Mouse (Mus musculus): ENCODE measurements around the gene Dcun1d2. TPM values are rescaled to one million over a fixed set of nuclear protein-coding genes. Genes with fewer than 3 reads are reported as not detected.

The Dcun1d2 gene
- polyA plus RNA-seq, 1 experiment from 2014 or later, result 21.5 TPM

DNA sequence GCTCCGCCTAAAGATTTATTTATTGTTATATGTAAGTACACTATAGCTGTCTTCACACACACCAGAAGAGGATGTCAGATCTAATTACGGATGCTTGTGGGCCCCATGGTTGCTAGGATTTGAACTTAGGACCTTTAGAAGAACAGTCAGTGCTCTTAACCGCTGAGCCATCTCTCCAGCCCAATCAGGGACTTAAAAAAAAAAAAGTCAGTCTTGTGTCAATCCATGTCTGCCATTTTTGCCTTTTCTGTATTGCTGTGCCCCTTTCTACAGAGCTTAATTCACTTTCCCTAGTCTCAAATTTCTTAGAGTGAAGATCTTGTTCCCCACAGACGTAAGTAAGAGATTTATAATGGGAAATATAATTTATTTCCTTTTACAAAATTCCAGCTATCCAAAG is 69.5 kb downstream of the Dcun1d2 start:
- no peak overlapping the region for H3K9ac ChIP-seq (ENCODE audit: low read length)
- H3K27me3 ChIP-seq (ENCODE audit: control insufficient read depth, insufficient read depth, low read length), result no peaks in the 10 kb centered on the region
- no peaks in the 10 kb centered on the region for H3K36me3 ChIP-seq (ENCODE audit: control insufficient read depth, insufficient read depth, low read length)
- 74% methylated on average over 4 of the region's 4 CpGs for WGBS
- H3K27ac ChIP-seq (ENCODE audit: low read length), result no peak overlapping the region
- no peaks in the 10 kb centered on the region for H3K9me3 ChIP-seq (replicated peaks; ENCODE audit: control insufficient read depth, low read length)
- no peak overlapping the region for H3K4me3 ChIP-seq (replicated peaks; ENCODE audit: low read length)
- H3K4me1 ChIP-seq (ENCODE audit: control insufficient read depth, insufficient read depth, low read length), result peaks cover 7% of the 10 kb centered on the region
- H3K4me2 ChIP-seq (ENCODE audit: low read depth, low read length), result no peak overlapping the region
- ATAC-seq (ENCODE audit: insufficient read depth, low FRiP score), result no peak

DNA sequence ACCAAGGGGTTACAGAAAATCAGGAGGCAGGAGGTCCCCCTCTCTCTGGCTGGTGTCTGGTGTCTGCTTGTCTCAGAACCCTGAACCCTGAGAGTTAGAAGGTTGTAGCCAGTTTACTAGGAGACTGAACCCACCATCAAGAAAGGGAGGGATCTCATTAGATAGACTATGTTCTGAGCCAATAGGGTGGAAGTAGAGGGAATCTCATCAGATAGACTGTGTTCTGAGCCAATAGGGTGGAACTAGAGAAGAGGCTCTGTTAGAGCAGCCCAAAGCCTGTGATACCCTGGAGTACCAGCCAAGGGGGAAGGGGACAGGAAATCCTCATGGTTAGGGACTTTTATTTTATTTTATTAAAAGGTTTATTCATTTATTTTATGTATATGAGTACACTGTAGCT is 69.9 kb downstream of the Dcun1d2 start:
- H3K4me2 ChIP-seq (ENCODE audit: low read depth, low read length), result no peak overlapping the region
- no peaks in the 10 kb centered on the region for H3K36me3 ChIP-seq (ENCODE audit: control insufficient read depth, insufficient read depth, low read length)
- no peak for ATAC-seq (ENCODE audit: insufficient read depth, low FRiP score)
- H3K4me1 ChIP-seq (ENCODE audit: control insufficient read depth, insufficient read depth, low read length), result peaks cover 11% of the 10 kb centered on the region
- no peak overlapping the region for H3K4me3 ChIP-seq (replicated peaks; ENCODE audit: low read length)
- H3K9me3 ChIP-seq (replicated peaks; ENCODE audit: control insufficient read depth, low read length), result no peaks in the 10 kb centered on the region
- H3K27me3 ChIP-seq (ENCODE audit: control insufficient read depth, insufficient read depth, low read length), result no peaks in the 10 kb centered on the region
- no peak overlapping the region for H3K9ac ChIP-seq (ENCODE audit: low read length)
- no peak overlapping the region for H3K27ac ChIP-seq (ENCODE audit: low read length)

DNA sequence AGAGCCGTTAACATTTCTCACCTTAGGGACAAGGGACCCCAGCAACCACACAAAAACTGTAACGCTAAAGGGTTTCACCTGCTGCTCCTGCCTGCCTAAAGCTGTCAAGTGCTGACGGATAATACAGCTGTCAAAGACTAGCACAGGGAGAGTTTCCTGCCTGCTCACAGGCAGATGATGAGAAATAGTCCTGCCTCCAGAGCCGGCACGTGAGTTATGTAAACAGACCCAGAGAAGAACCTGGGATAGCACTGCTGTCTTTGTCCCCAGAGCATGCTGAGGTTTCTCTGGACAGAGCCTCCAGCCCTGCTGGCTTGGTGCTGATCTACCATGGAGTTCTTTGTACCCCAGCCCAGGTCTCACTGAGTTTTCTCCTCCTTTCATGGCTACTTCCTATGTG is 70.8 kb downstream of the Dcun1d2 start:
- H3K4me3 ChIP-seq (replicated peaks; ENCODE audit: low read length), result no peak overlapping the region
- no peaks in the 10 kb centered on the region for H3K9me3 ChIP-seq (replicated peaks; ENCODE audit: control insufficient read depth, low read length)
- H3K27ac ChIP-seq (ENCODE audit: low read length), result no peak overlapping the region
- H3K36me3 ChIP-seq (ENCODE audit: control insufficient read depth, insufficient read depth, low read length), result no peaks in the 10 kb centered on the region
- ATAC-seq (ENCODE audit: insufficient read depth, low FRiP score), result no peak
- peaks cover 11% of the 10 kb centered on the region for H3K4me1 ChIP-seq (ENCODE audit: control insufficient read depth, insufficient read depth, low read length)
- WGBS, result 19% methylated on average over 5 of the region's 5 CpGs
- no peak overlapping the region for H3K9ac ChIP-seq (ENCODE audit: low read length)
- no peak overlapping the region for H3K4me2 ChIP-seq (ENCODE audit: low read depth, low read length)
- no peaks in the 10 kb centered on the region for H3K27me3 ChIP-seq (ENCODE audit: control insufficient read depth, insufficient read depth, low read length)

DNA sequence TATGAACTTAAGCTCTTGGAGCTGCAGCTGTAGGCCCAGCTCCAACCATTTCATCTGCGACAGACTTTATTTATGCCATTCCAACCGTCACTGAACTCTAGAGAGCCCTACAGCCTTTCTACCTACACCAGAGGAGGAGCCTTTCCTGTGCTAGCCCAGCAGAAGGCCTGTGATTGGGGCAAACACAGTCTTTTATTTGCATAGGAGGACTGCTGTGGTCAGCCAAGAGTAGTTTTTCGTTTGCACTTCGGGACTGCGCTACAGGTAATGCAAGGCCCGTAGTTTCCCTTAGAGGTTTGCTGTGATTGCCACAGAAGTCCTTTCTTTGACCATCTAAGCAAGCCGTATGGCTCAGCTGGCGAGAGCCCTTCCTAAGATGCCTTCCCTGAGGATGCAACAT is 71.5 kb downstream of the Dcun1d2 start:
- Histone ChIP-seq H3K4me1 (ENCODE audit: control insufficient read depth, insufficient read depth, low read length) (peaks cover 11% of the 10 kb centered on the region), H3K36me3 (ENCODE audit: control insufficient read depth, insufficient read depth, low read length) (no peaks in the 10 kb centered on the region), H3K27ac (ENCODE audit: low read length) (no peak overlapping the region), H3K9me3 (replicated peaks; ENCODE audit: control insufficient read depth, low read length) (no peaks in the 10 kb centered on the region), H3K4me2 (ENCODE audit: low read depth, low read length) (no peak overlapping the region), H3K4me3 (replicated peaks; ENCODE audit: low read length) (no peak overlapping the region), H3K9ac (ENCODE audit: low read length) (no peak overlapping the region), H3K27me3 (ENCODE audit: control insufficient read depth, insufficient read depth, low read length) (no peaks in the 10 kb centered on the region)
- no peak for ATAC-seq (ENCODE audit: insufficient read depth, low FRiP score)
- 50% methylated on average over 8 of the region's 8 CpGs for WGBS

DNA sequence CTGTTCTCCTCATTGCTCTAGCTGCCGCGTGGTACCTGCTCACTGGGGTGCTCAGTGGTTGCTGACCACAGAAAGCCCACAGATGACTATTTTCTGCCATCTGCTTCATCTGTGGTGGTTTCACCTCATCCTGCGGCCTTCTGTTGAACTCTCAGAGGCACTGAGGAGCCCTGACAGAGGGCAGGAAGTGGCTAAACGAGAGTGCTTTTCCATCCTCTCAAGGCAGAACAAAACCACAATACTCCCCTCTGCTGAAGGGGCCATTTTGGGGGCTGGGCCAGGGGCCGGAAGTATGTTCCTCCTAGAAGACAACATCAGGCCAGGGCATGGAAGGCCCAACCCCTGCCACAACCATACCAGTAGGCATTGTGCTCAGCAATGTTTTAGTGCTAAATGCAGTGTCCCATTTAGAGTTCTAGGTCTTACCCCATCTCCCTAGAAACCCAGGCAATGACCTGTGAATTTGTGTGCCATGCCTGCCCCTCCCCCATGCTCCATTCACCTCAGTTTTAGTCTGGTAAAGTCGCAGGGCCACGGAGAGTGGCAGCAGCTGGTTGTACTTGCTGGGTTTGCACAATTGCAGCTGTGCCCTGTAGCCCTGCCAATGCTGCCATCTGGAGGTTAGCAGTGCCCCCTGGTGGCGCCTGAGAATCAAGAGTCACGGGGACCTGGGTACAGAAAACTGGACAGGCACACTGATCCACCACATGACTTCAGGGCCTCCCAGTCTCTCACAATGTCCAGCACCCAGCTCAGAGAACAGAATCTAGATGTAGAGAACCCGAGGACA is 74.3 kb downstream of the Dcun1d2 start:
- Histone ChIP-seq H3K4me3 (replicated peaks; ENCODE audit: low read length) (no peak overlapping the region), H3K27ac (ENCODE audit: low read length) (no peak overlapping the region), H3K4me2 (ENCODE audit: low read depth, low read length) (no peak overlapping the region), H3K9me3 (replicated peaks; ENCODE audit: control insufficient read depth, low read length) (no peaks in the 10 kb centered on the region), H3K9ac (ENCODE audit: low read length) (peak overlapping the region; percentile 45; the same call in 1 of the 2 replicates), H3K27me3 (ENCODE audit: control insufficient read depth, insufficient read depth, low read length) (no peaks in the 10 kb centered on the region), H3K4me1 (ENCODE audit: control insufficient read depth, insufficient read depth, low read length) (peaks cover 18% of the 10 kb centered on the region), H3K36me3 (ENCODE audit: control insufficient read depth, insufficient read depth, low read length) (no peaks in the 10 kb centered on the region)
- 18% methylated on average over 10 of the region's 10 CpGs for WGBS
- ATAC-seq (ENCODE audit: insufficient read depth, low FRiP score), result peak; percentile 53; the same call in 1 of the 2 replicates

DNA sequence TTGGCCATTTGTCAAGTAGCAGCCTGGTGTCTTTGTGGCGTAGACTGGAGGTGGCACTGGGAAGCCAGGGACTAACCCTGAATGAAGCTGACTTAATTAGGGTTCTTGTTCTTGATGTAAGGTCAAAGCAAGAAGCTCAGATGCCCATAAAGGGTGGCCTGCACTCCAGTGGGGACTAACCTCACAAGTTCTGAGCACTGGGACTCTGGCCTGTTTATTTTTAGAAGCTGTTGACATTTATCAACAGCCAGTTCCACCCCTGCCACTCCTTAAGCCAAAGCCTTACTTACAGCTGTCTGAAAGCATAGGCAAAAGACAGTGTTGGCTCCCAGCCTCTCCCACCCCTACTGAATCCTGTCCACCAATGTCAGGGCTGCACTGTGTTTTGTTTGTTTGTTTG is 78.2 kb downstream of the Dcun1d2 start:
- H3K27ac ChIP-seq (ENCODE audit: low read length), result no peak overlapping the region
- no peaks in the 10 kb centered on the region for H3K36me3 ChIP-seq (ENCODE audit: control insufficient read depth, insufficient read depth, low read length)
- no peak overlapping the region for H3K9ac ChIP-seq (ENCODE audit: low read length)
- WGBS, result 43% methylated on average over 1 of the region's 1 CpGs
- no peak for ATAC-seq (ENCODE audit: insufficient read depth, low FRiP score)
- H3K4me2 ChIP-seq (ENCODE audit: low read depth, low read length), result no peak overlapping the region
- H3K9me3 ChIP-seq (replicated peaks; ENCODE audit: control insufficient read depth, low read length), result no peaks in the 10 kb centered on the region
- H3K27me3 ChIP-seq (ENCODE audit: control insufficient read depth, insufficient read depth, low read length), result no peaks in the 10 kb centered on the region
- H3K4me1 ChIP-seq (ENCODE audit: control insufficient read depth, insufficient read depth, low read length), result peaks cover 15% of the 10 kb centered on the region
- H3K4me3 ChIP-seq (replicated peaks; ENCODE audit: low read length), result no peak overlapping the region

DNA sequence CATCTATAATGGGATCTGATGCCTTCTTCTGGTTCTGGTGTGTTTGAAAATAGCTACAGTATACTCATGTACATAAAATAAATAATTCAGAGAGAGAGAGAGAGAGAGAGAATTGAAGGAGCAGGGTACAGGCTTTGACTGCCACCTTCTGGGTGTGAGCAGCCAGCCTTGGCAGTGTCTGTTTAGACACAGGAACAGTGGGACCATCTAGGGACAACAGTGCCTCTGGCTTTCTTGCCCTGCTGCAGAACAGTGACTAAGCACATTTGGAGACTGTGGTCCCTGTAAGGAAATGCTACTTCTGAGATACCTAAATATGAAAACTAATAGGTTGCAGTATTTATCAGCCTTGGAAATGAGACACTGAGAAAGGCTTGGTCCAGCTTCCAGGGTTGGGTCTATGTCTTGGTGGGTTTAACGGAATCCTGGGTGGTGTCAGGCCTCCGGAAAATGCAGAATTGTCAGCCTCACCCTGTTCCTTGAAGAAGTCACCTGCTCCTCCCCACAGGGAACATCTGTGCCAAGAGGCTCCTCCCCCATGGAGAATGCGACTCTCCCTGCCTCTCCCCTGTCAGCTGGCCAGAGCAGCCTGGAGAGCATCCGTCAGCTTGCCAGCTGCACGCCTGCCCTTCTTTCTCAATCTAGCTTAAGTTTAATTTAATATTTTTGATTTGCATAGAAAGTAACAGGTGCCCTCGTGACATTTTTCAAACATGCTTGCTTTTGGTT is 79.1 kb downstream of the Dcun1d2 start:
- H3K36me3 ChIP-seq (ENCODE audit: control insufficient read depth, insufficient read depth, low read length), result no peaks in the 10 kb centered on the region
- H3K4me3 ChIP-seq (replicated peaks; ENCODE audit: low read length), result no peak overlapping the region
- ATAC-seq (ENCODE audit: insufficient read depth, low FRiP score), result no peak
- peaks cover 14% of the 10 kb centered on the region for H3K4me1 ChIP-seq (ENCODE audit: control insufficient read depth, insufficient read depth, low read length)
- 34% methylated on average over 6 of the region's 6 CpGs for WGBS
- H3K4me2 ChIP-seq (ENCODE audit: low read depth, low read length), result no peak overlapping the region
- no peaks in the 10 kb centered on the region for H3K9me3 ChIP-seq (replicated peaks; ENCODE audit: control insufficient read depth, low read length)
- H3K27ac ChIP-seq (ENCODE audit: low read length), result no peak overlapping the region
- no peak overlapping the region for H3K9ac ChIP-seq (ENCODE audit: low read length)
- H3K27me3 ChIP-seq (ENCODE audit: control insufficient read depth, insufficient read depth, low read length), result no peaks in the 10 kb centered on the region

DNA sequence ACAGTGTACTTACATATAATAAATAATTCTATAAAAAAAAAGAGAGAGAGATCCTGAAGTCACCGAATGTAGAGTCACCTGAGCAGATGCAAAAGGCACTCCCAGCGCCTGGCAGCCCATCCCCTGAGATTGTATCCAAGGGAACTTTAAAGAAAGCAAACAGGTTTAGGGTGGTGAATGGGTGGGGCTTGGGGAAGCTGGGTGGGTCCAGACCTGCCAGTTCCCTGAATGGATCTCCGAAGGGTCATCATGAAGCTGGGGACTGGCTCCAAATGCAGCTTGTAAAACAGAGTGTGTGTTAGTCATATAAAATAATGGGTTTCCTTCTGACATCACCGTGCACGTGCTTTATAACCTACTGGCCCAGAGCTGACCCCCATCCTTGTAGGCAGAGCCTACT is 81.6 kb downstream of the Dcun1d2 start:
- ATAC-seq (ENCODE audit: insufficient read depth, low FRiP score), result peak; percentile 63; the same call in 1 of the 2 replicates
- H3K27ac ChIP-seq (ENCODE audit: low read length), result peak overlapping the region; percentile 73
- WGBS, result 30% methylated on average over 5 of the region's 5 CpGs

More for the DNA sequence above, 81.6 kb downstream of the Dcun1d2 start:
- Histone ChIP-seq H3K9ac (ENCODE audit: low read length) (no peak overlapping the region), H3K4me1 (ENCODE audit: control insufficient read depth, insufficient read depth, low read length) (peaks cover 7% of the 10 kb centered on the region; the same call in 1 of the 2 replicates), H3K9me3 (replicated peaks; ENCODE audit: control insufficient read depth, low read length) (no peaks in the 10 kb centered on the region), H3K27me3 (ENCODE audit: control insufficient read depth, insufficient read depth, low read length) (0 out of 2 replicates have a peak, but pooled peaks cover 5% of the 10 kb centered on the region), H3K4me3 (replicated peaks; ENCODE audit: low read length) (no peak overlapping the region), H3K4me2 (ENCODE audit: low read depth, low read length) (no peak overlapping the region), H3K36me3 (ENCODE audit: control insufficient read depth, insufficient read depth, low read length) (no peaks in the 10 kb centered on the region)

Data from stomach, embryonic 16.5 days (tissue).